Mouse (Mus musculus) heart, adult 9 months (tissue): Measurements from ENCODE around the gene Tmem126a.

Source experiments
- DNase-seq, 2 experiments: peaks; one replicate each; pipeline ENCODE4 v3.0.0; 2022; ENCODE audit warnings: low spot score in 2 of 2

Gene Tmem126a

GRCm38 (mm10) chr7:90456845-90457468, at the start of gene Tmem126a:
Tmem126a (minus strand) TSS chr7:90457229.
- peak; percentile 89 to 91 for DNase-seq

- DNase-seq = no peak
These were observed 25.6 kb upstream of the Tmem126a start for GRCm38 (mm10) chr7:90482607-90483006.

- DNase-seq = peak in 1 of 2 experiments; percentile 7
These were observed 19.6 kb upstream of the Tmem126a start, which contains the start of gene Dlg2 for GRCm38 (mm10) chr7:90476313-90477245. Dlg2 (plus strand) TSS chr7:90476672.

GRCm38 (mm10) chr7:90475793-90476312, 18.8 kb upstream of the Tmem126a start, which contains the start of gene Tmem126b:
Tmem126b (minus strand) TSS chr7:90476001.
- peak; percentile 99 to 100 for DNase-seq

GRCm38 (mm10) chr7:90473511-90473910, 16.5 kb upstream of the Tmem126a start:
- no peak for DNase-seq

- DNase-seq = no peak
These were observed 4.4 kb upstream of the Tmem126a start for GRCm38 (mm10) chr7:90461441-90461840.

GRCm38 (mm10) chr7:90460930-90461329, 3.9 kb upstream of the Tmem126a start:
- peak; percentile 10 to 36 for DNase-seq

- no peak for DNase-seq
These were observed 3.3 kb upstream of the Tmem126a start for GRCm38 (mm10) chr7:90460330-90460729.

GRCm38 (mm10) chr7:90457517-90457916, 488 bp upstream of the Tmem126a start:
- peak in 1 of 2 experiments; percentile 10 for DNase-seq

GRCm38 (mm10) chr7:90456149-90456844, 732 bp downstream of the Tmem126a start:
- DNase-seq = no peak

GRCm38 (mm10) chr7:90444206-90444605, 12.8 kb downstream of the Tmem126a start:
- DNase-seq = no peak

- peak; percentile 49 to 53 for DNase-seq
These were observed 13.6 kb downstream of the Tmem126a start for GRCm38 (mm10) chr7:90443101-90444091.

GRCm38 (mm10) chr7:90442518-90443080, 14.4 kb downstream of the Tmem126a start, which contains the start of gene Crebzf:
Crebzf (plus strand) TSS chr7:90442729.
- peak; percentile 97 for DNase-seq

GRCm38 (mm10) chr7:90442070-90442469, 15.0 kb downstream of the Tmem126a start:
- DNase-seq = peak in 1 of 2 experiments; percentile 28

GRCm38 (mm10) chr7:90440044-90440443, 17.0 kb downstream of the Tmem126a start:
- no peak for DNase-seq

GRCm38 (mm10) chr7:90432221-90432620, 24.8 kb downstream of the Tmem126a start:
- no peak for DNase-seq

- peak in 1 of 2 experiments; percentile 27 for DNase-seq
These were observed 30.0 kb downstream of the Tmem126a start for GRCm38 (mm10) chr7:90427006-90427405.

- peak; percentile 88 to 90 for DNase-seq
These were observed 30.7 kb downstream of the Tmem126a start, which contains the start of gene Ccdc89 for GRCm38 (mm10) chr7:90426020-90427001. Ccdc89 (plus strand) TSS chr7:90426577.

GRCm38 (mm10) chr7:90409934-90410333, 47.1 kb downstream of the Tmem126a start:
- peak; percentile 24 to 43 for DNase-seq
